Mouse (Mus musculus) kidney, embryonic 14.5 days (tissue): ENCODE measurements at regions not wholly inside any gene's neighbourhood (a gene's known extent, or its start where the extent isn't known, plus 50 kb on each side); places are given as distances from the start of the nearest gene placed in this dataset.

Source experiments
- ATAC-seq: fragments of 200-750 bp; cut with Nextera tagmentation; 2 replicates; pipeline ENCODE4 v1.8.0; 2017; ENCODE audit warnings: moderate number of reproducible peaks, mild to moderate bottlenecking, moderate TSS enrichment, moderate library complexity; ENCODE audit not compliant: low FRiP score, low TSS enrichment
- H3K27ac ChIP-seq: fragments of 300-500 bp; sonication (generic); 2 replicates; pipeline ENCODE4 v1.5.1; 2014; ENCODE audit warnings: low read depth, mild to moderate bottlenecking, low read length, moderate library complexity, mixed read lengths
- H3K27me3 ChIP-seq: fragments of 300-500 bp; sonication (generic); 2 replicates; pipeline ENCODE4 v1.6.1; 2014; ENCODE audit warnings: mild to moderate bottlenecking, low read length; ENCODE audit not compliant: control insufficient read depth, insufficient read depth
- H3K36me3 ChIP-seq: fragments of 300-500 bp; sonication (generic); 2 replicates; pipeline ENCODE4 v1.6.1; 2014; ENCODE audit warnings: low read length, mixed read lengths; ENCODE audit not compliant: control insufficient read depth, insufficient read depth
- H3K4me1 ChIP-seq: fragments of 300-500 bp; sonication (generic); 2 replicates; pipeline ENCODE4 v1.6.1; 2014; ENCODE audit warnings: low read length, mixed read lengths; ENCODE audit not compliant: control insufficient read depth, insufficient read depth
- H3K4me2 ChIP-seq: fragments of 300-500 bp; sonication (generic); replicated peaks from 2 replicates; pipeline ENCODE4 v1.6.1; 2014; ENCODE audit warnings: low read depth, mild to moderate bottlenecking, low read length
- H3K4me3 ChIP-seq: fragments of 300-500 bp; sonication (generic); 2 replicates; pipeline ENCODE4 v1.5.1; 2014; ENCODE audit warnings: mild to moderate bottlenecking, low read length
- H3K9ac ChIP-seq: fragments of 300-500 bp; sonication (generic); 2 replicates; pipeline ENCODE4 v1.6.1; 2014; ENCODE audit warnings: low read depth, mild to moderate bottlenecking, low read length, moderate library complexity
- H3K9me3 ChIP-seq: fragments of 300-500 bp; sonication (generic); 2 replicates; pipeline ENCODE4 v1.6.1; 2016; ENCODE audit warnings: low read length; ENCODE audit not compliant: control insufficient read depth
- WGBS: fragments of 180-500 bp; shearing (Covaris S2); extraction: QIAGEN DNeasy Blood & Tissue Kit; methylation state at CpG from one replicate; pipeline ENCODE4 v1.1.7; 2014; 5-methylcytosine and 5-hydroxymethylcytosine counted together

DNA sequence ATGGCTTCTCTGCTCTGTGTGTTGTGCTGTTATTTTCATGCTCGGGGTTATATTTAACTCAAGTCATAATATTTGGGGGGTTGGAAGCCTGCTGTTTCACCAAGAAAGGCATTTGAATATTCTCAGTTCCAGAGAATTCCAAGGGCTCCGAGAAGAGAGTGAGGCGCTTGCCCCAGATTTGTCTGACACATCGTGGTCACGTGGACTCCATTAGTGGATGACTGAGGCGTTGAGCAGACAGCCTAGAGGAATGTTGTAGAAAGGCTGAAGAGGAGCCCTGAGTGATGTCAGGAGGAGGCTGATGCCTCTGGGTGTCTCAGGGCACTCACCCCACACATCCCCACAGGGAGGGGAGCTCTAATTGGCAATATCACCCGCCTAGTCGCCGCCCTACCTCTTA lies 175.1 kb upstream of the Cadm1 start:
- no peak overlapping the region for H3K4me2 ChIP-seq
- no peaks in the 10 kb centered on the region for H3K36me3 ChIP-seq
- H3K4me3 ChIP-seq: no peak overlapping the region
- H3K27me3 ChIP-seq: no peaks in the 10 kb centered on the region
- no peak overlapping the region for H3K9ac ChIP-seq
- H3K9me3 ChIP-seq: no peaks in the 10 kb centered on the region
- no peaks in the 10 kb centered on the region; the same call in 1 of the 2 replicates for H3K4me1 ChIP-seq
- no peak overlapping the region for H3K27ac ChIP-seq
- ATAC-seq: no peak
- 90% methylated on average over 9 of the region's 9 CpGs for WGBS

DNA sequence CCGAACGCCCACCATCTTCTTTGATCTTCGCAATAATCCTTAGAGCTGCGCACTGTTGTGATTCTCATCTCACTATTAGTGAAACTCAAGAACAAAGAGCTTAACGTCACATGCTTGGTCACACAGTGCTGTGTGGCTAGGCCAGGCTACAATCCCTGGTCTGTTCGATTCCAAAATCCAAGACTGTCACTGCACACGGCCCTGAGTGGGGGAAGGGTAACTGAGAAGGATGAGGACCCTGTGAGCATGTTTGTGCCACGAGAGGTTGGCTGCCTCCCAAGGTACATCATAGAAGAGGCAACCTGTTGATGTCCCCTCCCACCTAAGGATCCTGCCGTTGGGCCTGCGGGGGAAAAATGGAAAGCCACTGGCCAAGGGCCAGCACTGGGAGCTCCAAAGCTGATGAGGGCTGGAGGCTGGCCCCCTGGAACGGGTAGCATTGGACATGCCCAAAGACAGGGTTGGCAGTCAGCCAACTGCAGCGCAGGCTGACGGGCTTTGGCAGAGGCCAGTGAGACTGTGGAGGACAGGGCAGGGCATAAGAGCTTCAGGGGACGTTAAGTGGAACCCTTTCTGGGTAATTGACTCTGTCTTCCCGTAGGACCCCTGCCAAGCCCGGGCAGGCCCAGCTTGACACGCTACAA lies 172.1 kb upstream of the Cadm1 start:
- no peaks in the 10 kb centered on the region; the same call in 1 of the 2 replicates for H3K4me1 ChIP-seq
- no peak overlapping the region for H3K4me2 ChIP-seq
- WGBS: 58% methylated on average over 17 of the region's 17 CpGs
- no peaks in the 10 kb centered on the region for H3K9me3 ChIP-seq
- H3K27me3 ChIP-seq: no peaks in the 10 kb centered on the region
- ATAC-seq: no peak
- H3K36me3 ChIP-seq: no peaks in the 10 kb centered on the region
- H3K27ac ChIP-seq: no peak overlapping the region
- H3K4me3 ChIP-seq: no peak overlapping the region
- H3K9ac ChIP-seq: no peak overlapping the region

DNA sequence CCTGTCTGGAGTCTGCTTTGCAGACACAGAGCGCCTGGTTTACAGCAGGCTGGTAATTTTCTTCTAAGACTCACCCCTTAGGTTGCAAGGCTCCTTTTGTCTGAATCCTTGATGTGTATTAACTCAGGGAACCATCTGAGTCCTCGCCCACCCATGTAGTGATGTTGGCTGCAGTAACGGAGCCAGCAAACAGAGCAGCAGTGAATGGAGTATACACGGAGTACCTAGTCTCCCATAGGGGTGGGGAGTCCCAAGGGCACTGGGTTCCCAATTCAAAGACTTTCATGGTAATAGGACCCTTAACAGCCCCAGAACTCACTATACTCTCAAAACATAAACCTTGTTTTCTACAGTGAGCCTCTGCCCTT lies 171.6 kb upstream of the Cadm1 start:
- no peak for ATAC-seq

DNA sequence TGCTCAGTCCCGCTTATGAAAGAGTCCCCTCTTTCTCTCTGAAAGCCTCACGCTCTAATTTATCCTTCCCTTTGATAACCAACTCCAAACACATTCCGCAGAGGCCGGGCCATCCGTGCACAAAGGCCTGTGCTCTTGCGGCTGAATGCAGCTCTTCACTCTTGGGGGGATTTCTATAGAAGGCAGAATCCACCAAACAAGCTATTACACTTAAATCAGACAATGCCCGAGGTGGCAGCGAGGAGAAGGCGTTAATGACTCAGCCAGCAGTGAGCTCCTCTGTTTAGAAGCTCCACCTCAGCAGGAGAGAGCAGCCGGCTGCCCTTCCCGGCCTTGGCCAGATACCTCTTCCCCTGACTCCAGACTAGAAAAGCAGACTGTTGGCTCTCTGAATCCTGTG lies 166.9 kb upstream of the Cadm1 start:
- no peak overlapping the region for H3K4me2 ChIP-seq
- H3K4me3 ChIP-seq: no peak overlapping the region
- H3K36me3 ChIP-seq: no peaks in the 10 kb centered on the region
- no peak overlapping the region for H3K9ac ChIP-seq
- peaks cover 3% of the 10 kb centered on the region; the same call in 1 of the 2 replicates for H3K27me3 ChIP-seq
- no peak for ATAC-seq
- H3K9me3 ChIP-seq: no peaks in the 10 kb centered on the region
- 0 out of 2 replicates have a peak, but pooled peaks cover 3% of the 10 kb centered on the region for H3K4me1 ChIP-seq
- WGBS: 30% methylated on average over 11 of the region's 11 CpGs
- H3K27ac ChIP-seq: no peak overlapping the region

More for the DNA sequence above, 171.6 kb upstream of the Cadm1 start:
- H3K9ac ChIP-seq: no peak overlapping the region
- H3K27ac ChIP-seq: no peak overlapping the region
- WGBS: 65% methylated on average over 4 of the region's 4 CpGs
- H3K27me3 ChIP-seq: no peaks in the 10 kb centered on the region
- H3K4me2 ChIP-seq: no peak overlapping the region
- H3K4me3 ChIP-seq: no peak overlapping the region
- no peaks in the 10 kb centered on the region for H3K9me3 ChIP-seq
- no peaks in the 10 kb centered on the region for H3K36me3 ChIP-seq
- H3K4me1 ChIP-seq: no peaks in the 10 kb centered on the region; the same call in 1 of the 2 replicates

DNA sequence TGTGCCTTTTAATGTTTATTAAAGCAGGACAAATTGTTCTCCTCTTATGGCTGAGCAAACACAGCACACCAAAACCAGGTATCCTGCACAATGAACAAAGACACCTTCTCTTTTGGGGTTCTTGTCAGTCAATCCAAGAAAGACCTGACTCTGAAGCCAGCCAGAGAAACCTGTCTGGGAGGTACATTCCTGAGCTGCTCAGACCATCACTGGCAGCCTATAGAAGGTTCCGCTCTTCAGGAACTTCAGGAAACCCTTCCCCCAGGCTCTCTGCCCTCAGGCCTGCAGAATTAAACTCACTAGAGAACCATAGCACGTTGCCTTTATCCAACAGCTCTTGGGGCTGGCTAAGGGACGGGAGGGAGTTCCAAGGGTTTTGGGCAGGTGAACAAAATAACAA lies 165.2 kb upstream of the Cadm1 start:
- WGBS: 60% methylated on average over 3 of the region's 3 CpGs
- Histone ChIP-seq H3K9me3 (no peaks in the 10 kb centered on the region), H3K4me3 (no peak overlapping the region), H3K27ac (no peak overlapping the region), H3K27me3 (peaks cover 8% of the 10 kb centered on the region; the same call in 1 of the 2 replicates), H3K4me1 (0 out of 2 replicates have a peak, but pooled peaks cover 10% of the 10 kb centered on the region), H3K9ac (no peak overlapping the region), H3K36me3 (no peaks in the 10 kb centered on the region), H3K4me2 (no peak overlapping the region)
- no peak for ATAC-seq

DNA sequence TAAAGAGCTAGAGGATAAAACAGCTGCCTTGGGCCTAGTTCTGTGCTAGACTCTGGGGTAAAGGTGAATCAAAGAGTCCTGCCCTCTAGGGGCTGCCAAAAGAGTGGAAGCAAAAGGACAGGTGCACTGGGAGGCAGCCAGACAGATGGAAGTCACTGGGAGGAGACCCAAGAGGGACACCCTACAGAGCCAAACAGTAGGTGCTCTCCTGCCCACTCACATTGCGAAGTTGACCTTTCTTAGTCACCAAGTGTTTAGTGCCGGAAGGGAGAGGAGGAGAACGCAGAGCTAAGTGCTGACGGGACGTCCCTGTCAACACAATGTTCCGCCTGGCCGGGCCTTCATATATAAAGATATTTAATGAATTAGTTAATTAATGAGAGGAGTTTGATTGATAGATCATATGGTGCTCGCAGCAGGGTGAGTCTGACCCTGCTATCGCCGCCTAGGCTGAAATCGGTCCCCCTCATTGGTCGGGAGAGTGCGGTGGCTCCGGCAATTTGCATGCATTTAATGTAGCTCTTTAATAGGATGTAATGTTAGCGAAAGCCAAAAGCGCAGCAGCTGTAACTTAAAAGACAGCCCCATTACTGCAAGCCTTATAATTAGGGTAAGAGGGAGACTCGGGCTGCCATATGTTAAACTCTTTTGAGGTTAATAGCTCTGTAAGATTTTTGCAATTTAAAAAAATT lies 162.6 kb upstream of the Cadm1 start:
- Histone ChIP-seq H3K9me3 (no peaks in the 10 kb centered on the region), H3K4me2 (peak overlapping the region; percentile 69), H3K36me3 (no peaks in the 10 kb centered on the region), H3K27ac (no peak overlapping the region), H3K9ac (no peak overlapping the region), H3K4me1 (0 out of 2 replicates have a peak, but pooled peaks cover 10% of the 10 kb centered on the region), H3K27me3 (peaks cover 8% of the 10 kb centered on the region; the same call in 1 of the 2 replicates), H3K4me3 (peak overlapping the region; percentile 32)
- WGBS: 17% methylated on average over 17 of the region's 17 CpGs
- no peak for ATAC-seq

DNA sequence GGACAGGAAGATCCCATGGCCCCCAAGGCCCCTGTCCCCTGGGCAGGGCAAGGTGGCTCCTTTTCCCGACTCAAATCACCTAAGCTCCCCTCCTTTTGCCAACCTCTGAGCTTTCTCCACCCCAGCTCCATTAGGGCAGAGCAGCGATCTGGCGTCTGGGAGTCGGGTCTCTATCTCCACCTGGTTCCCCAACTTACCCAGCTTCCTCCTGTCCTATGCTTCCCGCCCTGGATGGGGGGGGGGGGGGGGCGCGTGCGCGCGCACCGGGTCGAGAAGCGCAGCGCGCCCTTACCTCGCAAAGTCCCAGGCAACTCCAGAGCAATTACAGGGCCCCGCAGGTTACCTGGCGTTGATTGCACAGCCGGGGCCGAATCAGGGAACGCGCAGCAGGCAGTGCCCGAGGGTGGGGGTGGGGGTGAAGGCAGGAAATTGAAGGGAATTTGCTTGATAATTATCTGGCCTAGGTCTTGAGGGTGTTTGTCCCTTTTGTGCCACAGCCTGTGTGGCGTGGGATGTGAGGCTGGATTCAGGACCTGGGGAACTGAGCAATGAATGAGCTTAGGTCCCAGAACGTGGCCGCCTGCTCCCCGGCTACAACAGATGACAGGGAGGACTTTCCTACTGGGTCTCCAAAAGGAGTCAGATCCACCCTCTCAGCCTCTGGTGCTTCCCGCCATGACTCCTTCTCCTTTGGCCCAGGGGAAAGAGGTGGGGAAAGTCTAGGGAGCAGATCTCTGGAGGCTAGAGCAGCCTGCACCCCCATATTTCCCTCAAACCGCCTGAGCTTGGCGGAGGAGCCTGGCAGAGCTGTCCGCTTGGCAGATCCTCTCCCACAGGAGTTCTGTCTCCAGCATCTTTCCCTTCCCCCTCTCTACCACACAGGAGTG lies 161.7 kb upstream of the Cadm1 start:
- Histone ChIP-seq H3K4me2 (peak overlapping the region; percentile 69), H3K9ac (peak overlapping the region; percentile 13; the same call in 1 of the 2 replicates), H3K36me3 (no peaks in the 10 kb centered on the region), H3K27me3 (peaks cover 8% of the 10 kb centered on the region; the same call in 1 of the 2 replicates), H3K9me3 (no peaks in the 10 kb centered on the region), H3K4me3 (peak overlapping the region; percentile 32), H3K4me1 (0 out of 2 replicates have a peak, but pooled peaks cover 10% of the 10 kb centered on the region), H3K27ac (no peak overlapping the region)
- peak; percentile 76 for ATAC-seq
- WGBS: 6% methylated on average over 29 of the region's 31 CpGs

DNA sequence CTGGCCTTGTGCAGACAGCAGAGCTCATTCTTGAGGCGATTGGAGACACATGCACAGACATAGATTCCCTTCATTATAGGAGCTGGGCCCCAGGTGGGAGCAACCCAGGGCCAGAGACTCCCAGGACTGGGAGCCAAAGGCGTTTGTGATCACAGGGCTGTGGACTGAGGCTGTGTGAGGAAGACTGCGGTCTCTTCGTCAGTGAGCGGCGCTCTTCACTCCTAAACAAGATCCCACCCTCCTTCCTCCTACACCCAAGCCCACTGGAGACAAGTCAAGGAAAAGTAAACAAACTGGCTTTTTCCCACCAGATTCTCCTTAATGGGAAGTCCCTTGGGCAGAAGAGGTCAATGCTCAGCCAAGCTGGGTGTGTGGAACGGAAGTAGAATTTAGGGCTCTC lies 157.7 kb upstream of the Cadm1 start:
- Histone ChIP-seq H3K4me2 (no peak overlapping the region), H3K9ac (no peak overlapping the region), H3K4me3 (no peak overlapping the region), H3K27ac (no peak overlapping the region), H3K9me3 (no peaks in the 10 kb centered on the region), H3K4me1 (0 out of 2 replicates have a peak, but pooled peaks cover 10% of the 10 kb centered on the region), H3K27me3 (peaks cover 8% of the 10 kb centered on the region; the same call in 1 of the 2 replicates), H3K36me3 (no peaks in the 10 kb centered on the region)
- no peak for ATAC-seq
- WGBS: 75% methylated on average over 7 of the region's 7 CpGs
